Mouse (Mus musculus) G1E (cell line): ENCODE data around the gene Commd1.

Experiments used
- CTCF ChIP-seq: IDR thresholded peaks from 2 replicates; pipeline ENCODE4 v1.5.1; 2012; ENCODE audit warnings: low read depth, low read length, inconsistent platforms, mixed read lengths
- GATA2 ChIP-seq: IDR thresholded peaks from 2 replicates; pipeline ENCODE4 v1.6.1; 2012; ENCODE audit warnings: low read depth, low read length, inconsistent platforms, borderline replicate concordance

GRCm38 (mm10) chr11:22922546-22922945 lies 59.6 kb downstream of the Commd1 start:
- no peak for TF ChIP-seq CTCF
- TF ChIP-seq GATA2 = no peak
